Mouse (Mus musculus) cerebral cortex, adult 2 months (tissue): ENCODE data around the gene Camkv.

Experiments
- WGBS: fragments of 180-500 bp; shearing (Covaris S2); methylation state at CpG from one replicate; pipeline ENCODE4 v1.1.7; 2018; 5-methylcytosine and 5-hydroxymethylcytosine counted together

Gene Camkv

DNA sequence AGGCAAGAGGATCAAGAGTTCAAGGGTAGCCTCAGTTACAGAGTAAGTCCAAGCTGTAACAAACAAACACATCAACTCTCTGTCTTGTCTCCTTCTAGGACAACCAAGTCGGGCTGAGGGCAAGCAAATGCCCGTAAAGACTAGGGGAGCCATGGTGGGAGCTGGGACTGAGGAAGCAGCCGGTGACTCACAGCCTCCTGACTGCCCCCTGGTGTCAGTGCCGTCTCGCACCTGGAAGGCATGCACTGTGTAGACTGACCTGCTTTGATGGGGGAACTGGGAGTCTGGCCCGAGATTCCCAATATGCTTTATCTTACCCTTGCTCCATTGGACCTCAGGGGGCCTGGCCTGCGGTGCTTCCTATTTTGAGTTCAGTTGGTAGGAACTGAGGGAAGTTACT, 12.5 kb upstream of the Camkv start:
- WGBS: 59% methylated on average over 7 of the region's 7 CpGs

DNA sequence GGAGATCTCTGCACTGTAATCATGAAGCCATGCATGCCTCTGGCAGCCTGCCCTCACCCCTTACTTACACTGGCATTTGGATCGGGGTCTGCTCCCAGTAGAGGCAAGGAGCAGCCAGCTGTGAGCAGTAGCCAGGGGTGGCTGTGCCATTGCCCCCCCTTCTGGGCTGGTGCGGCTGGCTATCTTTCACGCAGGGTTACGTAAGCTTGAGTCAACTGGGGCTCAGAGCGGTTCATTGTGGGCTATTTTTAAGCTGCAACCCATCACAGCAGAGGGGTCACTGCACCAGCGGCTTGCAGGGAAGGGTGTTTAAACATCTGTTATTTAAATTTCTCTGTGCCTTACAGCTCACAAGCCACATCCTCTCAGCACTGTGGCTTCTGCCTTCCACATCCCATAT, 11.5 kb upstream of the Camkv start:
- 50% methylated on average over 6 of the region's 6 CpGs for WGBS

DNA sequence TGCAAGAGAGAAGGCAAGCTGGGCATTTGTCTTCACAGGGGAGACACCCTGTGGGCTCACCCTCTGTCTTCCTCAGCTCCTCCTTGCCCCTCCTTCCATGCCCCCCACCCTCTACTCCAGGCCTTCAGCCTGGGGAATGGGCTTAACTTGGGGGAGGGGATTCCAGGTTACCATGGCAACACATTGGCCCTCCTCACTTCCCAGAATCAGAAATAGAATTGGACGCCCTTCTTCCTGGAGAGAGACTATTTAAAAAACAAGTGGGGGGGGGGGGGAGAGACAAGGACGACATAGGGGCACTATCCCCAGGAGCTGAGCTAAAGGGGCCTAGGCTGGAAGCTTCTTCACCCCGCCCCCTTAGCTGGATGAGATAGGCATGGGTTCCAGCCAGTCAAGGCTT, 10.2 kb upstream of the Camkv start:
- WGBS: 13% methylated on average over 3 of the region's 3 CpGs

DNA sequence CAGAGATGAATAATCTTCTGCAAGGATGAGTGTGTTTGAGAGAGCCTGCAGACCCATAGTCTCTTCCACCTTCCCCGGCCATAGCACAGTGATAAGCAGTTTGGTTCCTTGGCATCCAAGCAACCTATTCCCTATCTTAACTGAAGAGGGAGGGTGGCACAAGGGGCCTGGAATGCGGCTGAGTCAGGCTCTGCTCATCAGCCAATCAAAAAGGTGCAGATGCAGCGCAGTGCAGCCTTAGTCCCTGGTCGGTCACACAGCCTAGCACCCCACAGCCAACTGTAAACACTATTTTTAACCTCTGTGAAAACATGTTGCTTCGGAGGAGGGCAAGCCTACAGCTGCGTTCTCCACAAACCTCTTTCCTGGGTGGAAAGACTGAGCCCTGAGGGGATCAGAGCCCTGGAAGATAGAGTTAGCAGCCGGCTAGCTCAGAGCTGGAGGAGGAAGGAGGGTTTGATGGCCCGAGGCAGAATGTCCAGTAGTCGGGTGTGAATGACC, 8.5 kb upstream of the Camkv start:
- 35% methylated on average over 9 of the region's 9 CpGs for WGBS

DNA sequence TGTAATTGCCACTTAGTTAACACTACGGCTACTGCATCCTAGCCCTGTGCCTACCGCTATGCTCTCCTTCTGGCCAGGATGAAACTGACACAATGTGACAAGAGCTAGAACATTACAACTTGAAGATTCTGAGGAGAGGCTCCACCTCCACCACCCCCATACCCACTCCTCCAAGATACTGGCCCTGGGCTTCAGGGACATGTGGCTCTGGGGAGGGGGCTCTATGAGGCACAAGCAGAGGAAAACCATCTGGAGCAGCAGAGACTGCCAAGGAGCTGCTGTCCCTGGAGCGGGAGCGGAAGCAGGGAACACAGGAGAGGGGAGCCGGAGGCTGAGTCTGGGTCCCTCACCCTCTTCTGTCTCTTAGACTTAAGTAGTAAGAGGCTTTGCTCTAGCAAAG, 7.7 kb upstream of the Camkv start:
- WGBS: 39% methylated on average over 5 of the region's 5 CpGs

- 86% methylated on average over 3 of the region's 3 CpGs for WGBS
These were observed 7.3 kb upstream of the Camkv start, which contains the start of gene Actl11 for GRCm38 (mm10) chr9:107928169-107928568. Gene Actl11, plus strand, starts transcription at chr9:107928469.

DNA sequence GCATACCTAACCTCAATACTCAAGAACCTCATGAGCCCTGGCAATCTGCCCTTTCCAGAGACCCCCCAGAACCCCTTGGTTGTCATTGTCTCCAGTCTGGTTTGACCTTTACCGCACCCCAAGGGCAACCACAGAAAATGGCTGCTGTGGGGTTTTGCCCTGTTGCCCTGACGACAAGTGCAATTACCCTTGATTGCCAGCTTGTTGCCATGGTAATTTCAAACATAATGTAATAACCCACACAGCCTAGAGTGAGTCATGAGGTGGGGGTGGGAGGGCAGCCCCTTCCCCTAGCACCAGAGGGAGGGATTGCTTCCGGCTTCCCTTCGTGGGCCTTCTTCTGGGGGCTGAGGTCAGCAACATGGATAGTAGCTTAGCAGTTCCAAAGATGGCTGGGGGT, 3.3 kb upstream of the Camkv start:
- 53% methylated on average over 4 of the region's 4 CpGs for WGBS

DNA sequence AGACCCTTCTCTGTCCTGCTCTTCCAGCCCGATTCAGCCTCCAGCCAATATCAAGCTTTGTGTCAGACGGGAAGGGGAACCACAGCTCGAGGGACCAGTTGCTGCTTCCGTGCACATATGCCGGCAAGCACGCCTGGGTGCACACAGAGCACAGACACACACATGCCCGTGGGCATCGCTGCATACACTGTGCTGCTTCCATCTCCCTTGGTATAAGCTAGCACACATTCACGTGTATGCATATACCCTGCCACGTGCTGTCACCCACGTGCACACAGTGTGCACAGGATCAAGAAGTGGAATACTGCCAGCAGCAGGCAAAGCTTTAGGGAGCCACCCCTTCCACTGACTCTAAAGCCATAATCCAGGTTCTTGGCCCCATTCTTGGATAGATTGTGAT, 1.3 kb upstream of the Camkv start:
- 40% methylated on average over 11 of the region's 11 CpGs for WGBS

- WGBS: 2% methylated on average over 41 of the region's 41 CpGs
These were observed 328 bp downstream of the Camkv start for GRCm38 (mm10) chr9:107935790-107936214.

DNA sequence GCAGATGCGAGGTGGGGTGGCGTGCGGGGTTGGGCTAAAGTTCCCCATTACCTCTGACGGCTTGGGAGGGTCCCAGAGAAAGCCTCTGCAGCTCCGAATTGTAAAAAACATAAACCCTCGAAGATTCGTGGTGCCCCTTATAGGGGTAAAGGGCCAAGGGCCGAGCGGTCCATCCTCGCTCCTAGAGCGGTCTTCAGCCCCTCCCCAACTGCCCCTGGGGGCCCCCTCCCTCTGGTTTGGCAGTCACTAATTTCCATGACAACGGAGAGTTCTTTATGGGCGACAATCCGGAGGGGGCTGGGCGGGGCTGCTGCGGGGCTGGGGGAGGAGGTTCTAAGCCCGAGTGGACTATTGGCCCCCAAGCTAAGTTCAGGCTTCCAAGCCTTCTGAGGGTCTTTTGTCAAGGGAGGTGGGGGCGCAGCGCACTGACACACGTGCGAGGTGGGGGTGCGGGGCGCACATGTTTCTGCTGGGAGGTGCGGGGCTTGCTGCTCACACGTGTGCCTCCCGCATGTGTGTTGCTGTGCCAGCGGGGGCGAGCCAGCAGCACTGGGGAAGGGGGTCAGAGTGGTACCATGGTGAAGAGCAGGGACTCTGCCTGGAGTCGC, 845 bp downstream of the Camkv start:
- 4% methylated on average over 29 of the region's 29 CpGs for WGBS

- 19% methylated on average over 3 of the region's 3 CpGs for WGBS
These were observed 1.4 kb downstream of the Camkv start for GRCm38 (mm10) chr9:107936831-107937230.

DNA sequence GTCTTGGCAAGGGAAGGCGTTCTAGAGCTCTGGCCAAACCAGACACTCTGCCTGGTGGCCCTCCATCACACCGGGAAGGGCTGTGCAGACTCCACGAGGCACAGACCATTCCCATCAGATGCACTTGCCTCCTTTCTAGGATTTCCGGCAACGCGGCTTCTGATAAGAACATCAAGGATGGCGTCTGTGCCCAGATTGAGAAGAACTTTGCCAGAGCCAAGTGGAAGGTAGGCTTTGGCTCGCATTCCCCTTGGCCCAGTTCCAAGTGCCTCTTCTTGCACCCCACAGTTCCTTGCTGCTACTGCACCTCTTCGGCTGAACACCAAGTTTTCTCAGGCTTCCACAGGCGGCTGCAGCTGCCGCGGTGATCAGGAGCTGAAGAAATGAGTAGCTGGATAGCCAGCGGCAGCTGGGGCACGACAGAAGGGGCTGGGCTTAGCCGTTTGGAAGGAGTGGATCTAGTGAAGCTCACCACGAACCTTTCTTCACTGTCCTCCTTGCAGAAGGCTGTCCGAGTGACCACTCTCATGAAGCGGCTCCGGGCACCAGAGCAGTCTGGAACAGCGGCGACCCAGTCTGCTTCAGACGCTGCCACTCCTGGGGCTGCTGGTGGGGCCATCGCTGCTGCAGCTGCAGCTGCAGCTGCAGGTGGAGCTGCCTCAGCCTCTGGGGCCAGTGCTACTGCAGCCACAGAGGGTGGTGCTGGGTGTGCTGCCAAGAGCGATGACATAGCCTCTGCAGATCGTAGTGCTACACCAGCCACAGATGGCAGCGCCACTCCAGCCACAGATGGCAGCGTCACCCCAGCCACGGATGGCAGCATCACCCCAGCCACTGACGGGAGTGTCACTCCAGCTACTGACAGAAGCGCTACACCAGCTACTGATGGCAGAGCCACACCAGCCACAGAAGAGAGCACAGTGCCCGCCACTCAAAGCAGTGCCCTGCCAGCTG, 12.0 kb downstream of the Camkv start:
- WGBS: 66% methylated on average over 31 of the region's 31 CpGs

- WGBS: 80% methylated on average over 13 of the region's 13 CpGs
These were observed 13.9 kb downstream of the Camkv start for GRCm38 (mm10) chr9:107949184-107949921.

DNA sequence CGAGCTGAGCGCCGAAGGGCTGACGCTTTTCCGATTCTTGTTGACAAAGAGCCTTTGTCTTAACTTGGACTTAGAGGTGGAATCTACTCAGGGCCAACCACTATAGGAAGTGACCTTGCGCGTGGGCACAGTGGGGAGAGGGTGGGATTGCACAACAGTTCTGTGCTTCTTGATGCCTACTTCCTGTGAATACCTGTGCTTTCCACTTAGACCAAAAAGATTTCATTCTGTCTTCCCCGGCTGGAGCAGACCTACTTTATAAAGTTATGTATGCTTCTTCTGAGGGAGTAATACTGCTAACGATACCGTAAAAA, 14.4 kb downstream of the Camkv start, which contains the start of gene Traip:
Traip (plus strand) TSS at position 215 of the 314 bp plus-strand sequence.
- 84% methylated on average over 10 of the region's 10 CpGs for WGBS

- WGBS: 17% methylated on average over 45 of the region's 45 CpGs
These were observed 15.2 kb downstream of the Camkv start for GRCm38 (mm10) chr9:107950460-107951355.

DNA sequence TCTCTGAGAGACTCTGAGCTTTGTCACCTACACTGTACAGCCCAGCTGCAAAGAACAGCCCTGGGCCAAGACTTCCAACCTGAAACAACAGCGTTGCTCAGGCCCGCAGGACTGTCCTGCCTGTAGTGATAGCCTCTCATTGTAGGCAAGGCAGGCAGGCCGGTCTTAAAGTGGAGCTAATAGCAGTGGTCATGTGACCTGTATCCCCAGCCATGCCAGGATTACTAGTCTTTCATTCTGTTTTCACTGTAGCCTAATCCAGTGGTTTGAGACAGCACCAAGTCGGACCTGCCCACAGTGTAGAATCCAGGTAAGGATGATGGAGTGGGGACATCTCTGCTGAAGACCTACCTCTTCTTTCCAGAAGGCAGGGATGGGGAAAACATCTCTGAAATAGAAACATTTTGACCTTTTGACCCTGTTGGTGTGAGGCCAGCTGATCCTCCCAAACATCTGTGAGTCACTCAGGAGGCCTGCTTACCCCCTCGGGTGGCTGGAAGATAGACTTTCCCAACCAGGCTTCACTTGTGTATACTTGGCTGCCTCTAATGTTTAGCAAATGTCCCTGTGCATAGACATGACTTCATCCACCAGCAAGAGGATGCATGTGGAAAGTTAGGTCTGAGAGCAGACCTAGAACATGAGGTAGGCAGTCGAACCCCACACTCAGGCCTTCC, 20.3 kb downstream of the Camkv start:
- 86% methylated on average over 6 of the region's 6 CpGs for WGBS

DNA sequence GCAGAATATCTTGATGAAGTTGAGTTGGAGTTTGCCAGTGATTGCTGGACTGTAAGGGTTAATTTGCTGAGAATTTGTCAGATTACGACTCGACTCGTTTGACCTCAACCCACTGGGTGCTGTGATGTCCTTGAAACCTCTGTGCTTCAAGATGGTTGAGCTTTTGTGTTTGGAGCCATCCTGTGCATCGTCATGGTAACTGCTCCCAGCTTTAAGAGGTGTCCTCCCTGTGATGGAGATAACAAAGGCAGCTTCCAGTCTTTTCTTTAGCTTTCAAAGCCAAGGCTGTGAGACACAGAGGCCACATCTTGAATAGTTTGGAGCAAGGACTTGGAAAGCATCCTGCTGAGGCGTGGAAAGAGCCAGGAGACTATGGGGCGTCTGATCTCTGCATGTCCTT, 21.7 kb downstream of the Camkv start:
- 58% methylated on average over 6 of the region's 6 CpGs for WGBS

DNA sequence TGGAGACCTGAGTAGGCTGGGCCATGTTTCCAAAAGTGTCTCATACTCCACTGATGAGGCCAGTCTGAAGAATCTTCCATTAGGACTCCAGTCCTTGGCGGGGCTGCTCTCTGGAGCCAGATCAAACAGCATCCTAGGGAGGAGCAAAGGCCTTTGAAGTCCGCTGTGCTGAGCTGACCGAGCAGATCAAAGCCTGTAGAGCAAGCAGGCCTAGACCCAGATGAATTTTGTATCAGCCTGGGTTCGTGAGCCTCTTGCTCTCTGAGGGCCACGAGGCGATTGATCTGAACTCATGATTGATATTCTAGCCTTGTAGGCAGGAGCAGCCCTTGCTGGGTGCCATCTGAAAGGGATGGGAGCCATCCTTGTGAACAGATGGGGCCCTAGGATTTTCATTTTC, 24.4 kb downstream of the Camkv start:
- 72% methylated on average over 6 of the region's 6 CpGs for WGBS

- WGBS: 73% methylated on average over 4 of the region's 4 CpGs
These were observed 25.5 kb downstream of the Camkv start for GRCm38 (mm10) chr9:107960928-107961327.

DNA sequence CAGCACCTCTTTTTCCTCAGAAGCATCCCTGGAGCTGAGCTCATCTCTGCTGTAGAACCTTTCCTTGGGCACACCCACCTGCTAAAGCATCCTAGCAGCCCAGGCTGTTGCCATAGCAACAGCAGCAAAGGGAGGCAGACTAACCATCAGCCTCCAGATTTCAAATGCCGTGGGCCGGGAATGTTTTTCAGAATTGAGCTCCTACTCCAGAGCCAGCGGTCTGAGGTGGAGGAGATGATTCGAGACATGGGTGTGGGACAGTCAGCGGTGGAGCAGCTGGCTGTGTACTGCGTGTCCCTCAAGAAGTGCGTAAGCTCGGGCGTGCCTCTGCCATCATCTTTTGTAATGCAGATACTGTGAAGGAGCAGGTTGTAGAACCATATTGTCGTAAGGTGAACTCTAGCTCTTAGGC, 25.9 kb downstream of the Camkv start:
- 38% methylated on average over 10 of the region's 10 CpGs for whole genome bisulfite sequencing

GRCm38 (mm10) chr9:107961881-107962280, 26.4 kb downstream of the Camkv start:
- WGBS: 17% methylated on average over 5 of the region's 5 CpGs
